Mouse (Mus musculus): ENCODE results near the gene Msh5.

The Msh5 gene

DNA sequence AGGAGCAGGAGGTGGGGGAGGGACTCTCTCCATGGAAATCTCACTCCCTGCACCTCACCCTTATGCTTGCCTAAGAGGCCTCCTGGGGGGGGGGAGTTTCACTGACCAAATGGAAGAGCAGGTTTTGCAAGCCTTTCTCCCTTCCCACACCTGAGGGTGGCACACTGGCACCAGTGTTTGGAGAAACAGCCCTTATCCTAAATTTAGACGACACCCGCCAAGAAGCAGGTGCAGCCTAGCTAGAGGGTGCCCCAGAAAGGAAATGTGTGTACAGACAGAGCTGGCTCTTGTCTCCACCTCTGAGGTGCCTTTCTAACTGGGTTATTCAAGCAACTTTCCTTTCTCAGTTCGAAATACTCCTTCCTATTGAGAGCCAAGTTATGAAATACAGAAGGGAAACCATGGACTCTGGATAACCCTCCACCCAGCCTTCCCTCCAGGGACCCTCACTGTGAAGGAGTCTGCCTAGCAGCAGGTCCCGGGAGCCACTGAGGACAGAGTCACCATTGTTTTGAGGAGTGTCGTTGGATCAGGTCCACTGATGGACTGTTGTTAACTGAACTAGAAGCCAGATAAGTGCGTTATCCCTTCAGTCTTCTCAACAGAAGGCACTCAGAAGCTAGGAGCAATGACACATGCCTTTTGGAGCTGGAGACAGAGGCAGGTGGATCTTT lies 24.1 kb upstream of the Msh5 start:
- DNase-seq (ENCODE audit: low spot score in 2 of 2) = no peak

DNA sequence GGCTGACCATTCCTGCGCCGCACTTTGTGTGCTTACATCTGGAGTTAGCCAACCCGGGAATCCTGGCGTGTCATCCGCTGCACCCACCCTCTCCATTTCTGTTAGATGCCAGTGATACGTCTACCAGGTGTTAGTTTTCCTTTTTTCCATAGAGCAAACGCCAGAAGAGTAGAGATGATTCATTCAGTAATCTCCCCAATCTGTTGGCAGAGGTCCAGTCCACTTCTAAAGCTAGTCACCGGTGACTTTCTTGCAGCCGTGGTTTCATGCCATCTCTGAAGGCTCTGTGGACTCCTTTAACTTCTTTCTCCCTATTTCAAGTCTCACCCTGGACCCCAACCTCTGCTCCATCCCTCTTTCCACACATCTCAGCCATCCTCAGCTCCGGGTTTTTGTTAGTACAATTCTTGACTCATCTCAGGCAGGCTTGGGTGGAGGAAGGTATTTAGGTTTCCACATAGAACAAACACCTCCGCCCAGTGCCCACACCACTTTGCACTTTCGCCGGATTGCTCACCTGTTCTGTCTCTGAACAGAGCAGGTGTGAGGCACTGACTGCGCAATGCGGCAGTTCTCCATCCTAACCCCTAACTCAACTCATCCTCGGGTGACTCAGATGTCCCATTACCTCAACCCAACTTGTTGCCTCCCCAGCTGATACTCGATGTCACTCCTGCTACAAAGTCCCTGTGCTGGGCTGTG lies 21.8 kb upstream of the Msh5 start:
- DNase-seq (ENCODE audit: low spot score in 2 of 2) = no peak

DNA sequence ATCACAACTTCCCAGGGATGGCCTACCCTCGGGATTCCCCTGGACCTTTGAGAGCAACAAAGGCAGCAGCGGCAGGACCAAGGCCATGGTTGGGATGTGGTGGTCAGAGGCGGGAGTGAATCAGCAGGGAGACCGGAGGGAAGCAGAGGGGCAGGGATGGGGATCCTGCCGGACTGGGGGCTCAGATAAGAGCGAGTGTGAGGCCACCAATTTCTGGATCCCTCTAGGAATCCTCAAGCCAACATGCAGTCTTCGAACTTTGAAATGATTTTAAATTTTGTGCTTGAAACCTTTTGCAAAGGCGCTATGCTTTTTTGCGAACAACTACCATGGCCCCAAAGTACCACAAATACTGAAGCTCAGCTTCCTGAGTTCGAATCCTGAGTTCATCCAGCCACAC lies 19.5 kb upstream of the Msh5 start, which contains the start of gene Mpig6b:
Mpig6b (minus strand) TSS at position 101 of the 400 bp plus-strand sequence.
- DNase-seq (ENCODE audit: low spot score in 2 of 2) = no peak

DNA sequence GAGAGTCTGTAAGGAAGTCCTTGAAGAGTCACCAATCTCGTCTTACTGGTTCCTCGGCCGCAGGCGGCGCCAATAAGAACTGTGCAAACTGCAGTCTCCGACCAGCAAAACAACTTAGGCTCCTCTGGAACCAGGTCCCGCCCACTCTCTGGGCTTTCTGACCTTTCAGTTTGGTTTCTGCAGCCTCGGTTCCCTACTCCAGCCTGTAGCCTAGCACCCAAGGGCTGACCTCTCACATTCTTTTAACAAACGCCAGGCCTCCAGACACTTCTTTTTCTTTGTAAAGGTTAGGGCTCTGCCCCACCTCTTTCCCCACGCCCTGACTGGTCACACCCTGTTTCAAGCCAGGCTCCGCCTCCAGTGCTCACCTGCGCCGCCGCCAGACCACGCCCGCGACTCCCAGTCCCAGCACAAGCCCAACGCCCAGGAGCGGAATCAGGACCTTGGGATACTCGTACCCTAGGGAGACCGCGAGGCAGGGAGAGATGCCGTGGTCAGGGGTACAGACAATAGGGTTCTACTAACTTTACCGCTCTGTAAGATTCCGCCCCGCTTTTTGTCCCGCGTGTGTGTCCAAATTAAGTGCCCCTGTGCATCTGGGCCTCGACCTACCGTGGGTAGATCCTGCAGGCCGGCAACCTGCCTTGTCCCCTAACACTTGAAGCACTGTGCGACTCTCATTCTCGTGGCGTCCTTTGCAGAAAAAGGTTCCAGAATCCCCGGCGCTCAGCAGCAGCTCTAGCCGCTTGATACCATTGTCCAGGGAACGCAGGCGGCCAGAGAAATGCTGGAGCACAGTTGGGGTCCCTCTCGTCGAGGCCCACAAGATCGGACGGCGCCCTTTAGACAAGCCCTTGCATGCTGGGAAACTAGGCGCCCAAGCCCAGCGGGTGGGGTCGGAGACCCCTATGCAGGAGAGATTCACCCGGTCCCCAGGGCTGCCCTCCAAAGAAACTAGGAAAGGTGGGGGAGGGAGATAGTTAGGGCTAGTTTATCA lies 18.7 kb upstream of the Msh5 start, which contains the start of gene Ly6g6c:
Ly6g6c (plus strand) TSS at position 438 of the 997 bp plus-strand sequence.
- peak; percentile 35 to 37 for DNase-seq (ENCODE audit: low spot score in 2 of 2)

GRCm38 (mm10) chr17:35064378-35064877 lies 17.9 kb upstream of the Msh5 start:
- no peak for DNase-seq (ENCODE audit: low spot score in 2 of 2)

- no peak for DNase-seq (ENCODE audit: low spot score in 2 of 2)
Observed at GRCm38 (mm10) chr17:35063466-35063865, 16.9 kb upstream of the Msh5 start.

GRCm38 (mm10) chr17:35061299-35061698 lies 14.8 kb upstream of the Msh5 start:
- DNase-seq (ENCODE audit: low spot score in 2 of 2) = no peak

- no peak for DNase-seq (ENCODE audit: low spot score in 2 of 2)
Observed at GRCm38 (mm10) chr17:35060737-35061297, 14.3 kb upstream of the Msh5 start.

- DNase-seq (ENCODE audit: low spot score in 2 of 2) = no peak
Observed at GRCm38 (mm10) chr17:35060071-35060470, 13.5 kb upstream of the Msh5 start.

DNA sequence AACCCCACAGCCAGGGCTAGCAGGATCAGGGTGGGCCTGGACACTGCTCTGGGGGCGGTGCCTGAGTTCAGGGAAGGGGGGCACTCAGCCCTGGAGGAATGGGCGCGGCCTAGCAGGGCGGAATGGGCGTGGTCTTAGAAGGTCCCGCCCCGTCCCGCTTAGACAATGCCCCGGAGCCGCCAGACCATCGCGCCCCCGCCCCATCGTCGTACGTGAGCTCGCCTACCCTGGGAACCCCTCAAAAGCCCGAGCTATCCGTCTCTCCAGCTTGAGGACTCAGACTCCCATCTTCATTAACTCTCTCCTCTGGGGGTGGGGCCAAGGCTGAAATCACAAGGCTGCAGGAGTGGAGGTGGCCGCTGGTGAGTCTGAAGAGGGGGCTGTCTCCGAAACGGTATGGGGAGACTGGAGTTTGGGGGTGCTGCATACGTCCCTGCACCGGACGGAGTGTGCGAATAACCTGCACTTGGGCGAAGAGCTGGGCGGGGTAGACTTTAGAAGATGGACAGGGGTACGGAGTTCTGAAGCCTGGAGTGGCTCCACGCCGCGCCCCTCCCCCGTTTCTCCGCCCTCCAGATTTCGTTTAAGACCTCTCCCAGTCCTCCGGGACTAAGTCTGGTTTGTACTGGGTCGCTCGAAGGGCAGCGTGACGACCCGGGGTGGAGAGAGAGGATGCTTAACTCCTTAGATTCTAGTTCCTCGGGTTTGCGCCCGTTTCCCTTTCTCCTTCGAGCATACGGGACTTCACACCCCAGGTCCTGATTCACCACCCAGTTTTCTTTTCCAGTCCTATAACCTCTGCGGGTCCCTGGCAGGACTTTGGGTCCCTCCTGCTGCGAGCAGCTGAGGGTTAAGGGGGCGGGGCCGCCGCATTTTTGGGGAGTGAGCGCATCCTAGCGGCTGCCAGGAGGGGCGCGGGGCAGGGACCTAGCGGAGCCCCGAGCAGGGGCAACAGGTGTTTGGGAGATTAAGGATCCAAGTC lies 12.7 kb upstream of the Msh5 start, which contains the start of gene Ddah2:
Ddah2 (plus strand) TSS at position 125 of the 982 bp plus-strand sequence.
- peak; percentile 78 to 81 for DNase-seq (ENCODE audit: low spot score in 2 of 2)

GRCm38 (mm10) chr17:35058316-35058715 lies 11.8 kb upstream of the Msh5 start:
- DNase-seq (ENCODE audit: low spot score in 2 of 2) = no peak

GRCm38 (mm10) chr17:35057090-35057489 lies 10.5 kb upstream of the Msh5 start:
- no peak for DNase-seq (ENCODE audit: low spot score in 2 of 2)

GRCm38 (mm10) chr17:35055691-35056495 lies 9.3 kb upstream of the Msh5 start:
- DNase-seq (ENCODE audit: low spot score in 2 of 2) = no peak

DNA sequence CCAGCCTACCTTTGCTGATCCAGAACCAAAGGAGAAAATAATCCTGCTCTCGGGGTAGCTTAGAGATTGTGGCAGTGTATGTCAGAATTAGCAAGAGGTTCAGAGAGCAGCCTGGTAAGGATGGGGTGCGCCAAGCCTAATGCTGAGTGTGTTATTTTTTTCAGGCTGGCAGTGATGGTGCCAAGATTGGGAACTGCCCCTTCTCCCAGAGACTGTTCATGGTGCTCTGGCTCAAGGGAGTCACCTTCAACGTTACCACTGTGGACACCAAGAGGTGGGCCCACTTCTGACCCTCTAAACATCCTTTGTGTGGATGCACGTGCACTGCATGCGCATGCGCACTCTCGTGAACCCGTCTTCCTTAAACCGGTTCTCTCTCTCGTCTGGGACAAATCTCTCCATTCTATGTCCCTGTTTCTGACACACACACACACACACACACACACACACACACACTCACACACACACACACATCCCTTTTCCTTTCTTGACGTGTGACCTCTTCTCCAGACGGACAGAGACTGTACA lies 5.8 kb upstream of the Msh5 start:
- no peak for DNase-seq (ENCODE audit: low spot score in 2 of 2)

DNA sequence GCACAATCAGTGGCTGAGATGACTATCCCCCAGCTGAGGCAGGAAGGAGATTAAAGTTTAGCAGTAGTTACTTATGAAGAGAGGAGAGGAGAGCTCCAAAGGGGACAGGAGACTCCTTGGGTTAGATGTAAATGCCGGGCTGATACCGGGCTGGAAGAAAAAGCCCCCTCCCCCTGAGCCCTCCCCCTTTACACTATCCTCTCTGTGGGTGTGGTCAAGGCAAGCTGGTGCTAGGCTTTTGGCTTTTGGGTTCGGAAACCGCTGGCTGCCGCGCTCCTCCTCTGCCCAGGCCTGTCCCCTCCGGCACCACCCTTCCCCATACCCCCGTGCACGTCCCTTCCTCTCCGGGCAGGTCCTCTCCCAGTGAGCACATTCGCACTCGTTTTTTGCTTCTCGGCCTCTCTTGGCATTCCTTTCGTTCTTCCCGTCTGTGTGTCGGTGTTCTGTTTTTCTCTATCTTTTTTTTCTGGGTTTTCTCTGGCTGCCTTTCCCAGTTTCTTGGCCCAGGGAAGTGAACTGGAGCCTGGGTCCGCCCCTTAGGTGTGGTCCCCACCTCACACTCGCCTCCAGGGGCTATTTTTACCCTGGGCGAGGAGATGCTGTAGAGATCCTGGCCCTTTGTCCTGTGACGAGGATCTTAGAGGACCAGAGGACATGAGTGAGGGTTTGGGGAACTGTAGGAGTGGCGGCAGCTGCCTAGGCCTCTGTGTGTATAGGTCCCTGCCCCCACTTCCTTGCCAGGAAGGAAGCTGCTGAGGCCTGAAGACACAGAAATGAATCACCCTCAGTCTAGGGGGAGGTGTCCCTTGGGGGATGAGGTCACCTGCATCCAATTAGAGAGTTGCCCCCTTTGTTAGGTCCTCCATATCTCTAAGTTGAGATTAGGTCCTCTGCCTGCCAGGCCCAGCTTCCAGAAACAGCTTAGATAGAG lies 4.9 kb upstream of the Msh5 start:
- peak; percentile 88 to 90 for DNase-seq (ENCODE audit: low spot score in 2 of 2)

GRCm38 (mm10) chr17:35050126-35050750 lies 3.7 kb upstream of the Msh5 start:
- DNase-seq (ENCODE audit: low spot score in 2 of 2) = peak; percentile 84 to 86

DNA sequence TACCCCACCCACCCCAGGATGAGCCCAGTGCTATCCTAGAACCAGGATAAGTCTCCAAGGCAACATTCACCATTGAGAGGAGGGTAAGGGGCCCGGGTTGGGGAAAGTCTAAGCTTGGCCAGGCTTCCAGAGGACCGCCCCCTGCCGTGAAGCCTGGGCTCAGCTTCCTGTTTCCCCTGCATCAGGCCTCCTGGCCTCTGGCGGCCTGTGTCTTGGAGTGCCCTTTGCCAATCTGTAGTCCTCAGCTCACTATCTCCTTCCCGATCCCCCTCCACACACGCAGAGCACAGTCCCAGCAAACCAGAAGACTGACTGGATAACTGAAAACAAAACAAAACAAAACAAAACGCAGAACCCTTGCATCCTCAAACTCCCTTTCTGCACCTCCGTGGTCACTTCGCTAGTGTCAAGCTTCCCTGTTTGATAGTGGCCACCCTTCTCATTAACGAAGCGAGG lies 3.0 kb upstream of the Msh5 start, which contains the start of gene Clic1:
Clic1 (plus strand) TSS at position 406 of the 456 bp plus-strand sequence.
- DNase-seq (ENCODE audit: low spot score in 2 of 2) = peak; percentile 58 to 68

Data from spleen, postnatal 36 days (tissue).